Mouse (Mus musculus) bone marrow, adult 2 months (tissue): Measurements from ENCODE around the gene Man1a2.

Source experiments
- CTCF ChIP-seq: fragments of 200-500 bp; IDR thresholded peaks from 2 replicates; pipeline ENCODE4 v1.5.1; 2011; ENCODE audit warnings: low read length, control low read depth; ENCODE audit not compliant: control insufficient read depth, insufficient read depth
- POLR2A ChIP-seq: fragments of 200-500 bp; IDR thresholded peaks from 2 replicates; pipeline ENCODE4 v1.6.1; 2011; ENCODE audit warnings: low read depth, mild to moderate bottlenecking, control low read depth, low read length, borderline replicate concordance; ENCODE audit not compliant: control insufficient read depth

DNA sequence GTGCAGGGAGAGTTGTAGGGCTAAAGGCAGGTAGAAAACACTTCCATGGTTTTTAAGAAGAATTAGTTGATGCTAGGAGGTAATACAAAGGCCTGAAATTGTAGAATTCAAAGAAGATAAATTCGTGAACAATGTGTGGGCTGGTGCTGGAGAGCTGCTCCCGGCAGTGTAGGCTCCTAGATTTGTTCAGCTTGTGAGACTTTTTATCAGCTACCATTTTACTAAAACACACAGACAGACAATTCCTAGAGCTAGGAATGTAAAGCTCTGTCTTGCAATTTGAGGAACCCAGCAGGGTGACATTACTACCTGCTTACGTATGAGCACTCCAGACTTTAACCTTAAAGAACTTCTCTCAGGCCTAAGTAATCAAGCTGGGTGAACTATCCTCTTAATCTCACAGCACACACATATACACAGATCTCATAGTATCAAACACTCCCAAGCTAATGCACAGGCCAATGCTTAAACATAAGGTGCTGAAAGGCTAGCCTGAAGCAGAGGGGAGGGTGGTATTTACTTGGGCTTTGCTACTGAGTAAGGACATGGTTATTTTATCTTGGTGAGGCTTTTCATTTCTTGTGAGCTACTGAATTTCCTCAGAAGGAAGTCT lies 112.6 kb downstream of the Man1a2 start:
- no peak for TF ChIP-seq CTCF
- no peak for TF ChIP-seq POLR2A
